In the genomic region with DNA sequence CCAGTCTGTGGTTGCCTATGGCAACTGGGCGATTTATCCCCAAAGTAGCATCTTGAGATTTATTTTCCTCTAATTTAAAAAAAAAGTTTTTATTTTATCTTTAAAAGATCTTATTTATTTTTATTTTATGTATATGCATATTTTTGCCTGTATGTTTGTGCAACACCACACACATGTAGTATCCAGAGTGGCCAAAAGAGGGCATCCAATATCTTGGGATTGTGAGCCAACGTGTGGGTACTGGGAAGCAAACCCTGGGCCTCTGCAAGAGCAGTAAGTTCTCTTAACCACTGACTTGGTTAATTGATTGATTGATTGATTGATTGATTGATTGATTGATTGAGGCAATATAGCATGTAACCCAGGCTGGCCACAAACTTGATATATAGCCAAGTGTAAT, we compare ENCODE assay signal across 9 mouse cellular contexts. TPM values are rescaled to one million over a fixed set of nuclear protein-coding genes. Genes with fewer than 3 reads are reported as not detected.
DNase-seq lines count a peak whose midpoint lies in the region; ATAC-seq and TF ChIP-seq lines count a peak whose summit lies in the region.
"Had no signal": no experiment of that assay in that cellular context is flagged by ENCODE, and none has a peak within 500 bp of the region (broad histone marks: within the 10 kb centered on the region; RNA-seq: fewer than 3 reads in every experiment).

No protein-coding gene starts in this region.

- H3K27me3 ChIP-seq in kidney, embryonic 15.5 days = no peaks in the 10 kb centered on the region
- H3K27me3 ChIP-seq in E14TG2a.4 (ENCODE audit: insufficient read depth, low read length) = peaks cover 8% of the 10 kb centered on the region
- H3K27me3 ChIP-seq: embryonic facial prominence, embryonic 15.5 days; limb, embryonic 13.5 days had no signal

- H3K36me3 ChIP-seq in kidney, embryonic 15.5 days = no peaks in the 10 kb centered on the region
- no peaks in the 10 kb centered on the region for H3K36me3 ChIP-seq in E14TG2a.4 (ENCODE audit: insufficient read depth, low read length)
- H3K36me3 ChIP-seq: embryonic facial prominence, embryonic 15.5 days; limb, embryonic 13.5 days had no signal

- H3K4me3 ChIP-seq in kidney, embryonic 15.5 days (replicated peaks) = no peak overlapping the region
- H3K4me3 ChIP-seq in E14TG2a.4 (replicated peaks; ENCODE audit: low read length) = no peak overlapping the region
- H3K4me3 ChIP-seq: embryonic facial prominence, embryonic 15.5 days; limb, embryonic 13.5 days had no signal

- TF ChIP-seq CTCF in E14TG2a.4 (conservative IDR thresholded peaks at IDR 0.05; ENCODE audit: low read length) = peak; percentile 68

- H3K9me3 ChIP-seq in kidney, embryonic 15.5 days (replicated peaks) = no peaks in the 10 kb centered on the region
- H3K9me3 ChIP-seq in E14TG2a.4 (ENCODE audit: low read length) = no peaks in the 10 kb centered on the region
- H3K9me3 ChIP-seq: embryonic facial prominence, embryonic 15.5 days; limb, embryonic 13.5 days had no signal

- no peak overlapping the region for H3K9ac ChIP-seq in kidney, embryonic 15.5 days
- H3K9ac ChIP-seq: embryonic facial prominence, embryonic 15.5 days; limb, embryonic 13.5 days had no signal

- no peak for ATAC-seq in kidney, embryonic 15.5 days (replicated peaks; ENCODE audit: low FRiP score)
- ATAC-seq in megakaryocyte progenitor cell, adult 5-6 weeks (replicated peaks; ENCODE audit: poor library complexity) = peak; percentile 59

- WGBS in kidney, embryonic 15.5 days = 64% methylated on average over 2 of the region's 2 CpGs

- H3K4me2 ChIP-seq in kidney, embryonic 15.5 days = no peak overlapping the region
- H3K4me2 ChIP-seq: embryonic facial prominence, embryonic 15.5 days; limb, embryonic 13.5 days had no signal

- H3K4me1 ChIP-seq in kidney, embryonic 15.5 days = 0 out of 2 replicates have a peak, but pooled peaks cover 2% of the 10 kb centered on the region
- H3K4me1 ChIP-seq in E14TG2a.4 (replicated peaks; ENCODE audit: low read depth, low read length) = 0 out of 2 replicates have a peak, but pooled peaks cover 6% of the 10 kb centered on the region
- H3K4me1 ChIP-seq: embryonic facial prominence, embryonic 15.5 days; limb, embryonic 13.5 days had no signal

- DNase-seq in kidney, postnatal 14 days = no peak
- peak; percentile 49 for DNase-seq in ZHBTc4 (ENCODE audit: low read depth, low spot score)
- DNase-seq in layer of hippocampus, postnatal 10 days (ENCODE audit: low spot score in 2 of 2) = no peak
- no peak for DNase-seq in kidney, postnatal 10 days

- H3K27ac ChIP-seq in kidney, embryonic 15.5 days = peak overlapping the region; percentile 63; the same call in 1 of the 2 replicates
- H3K27ac ChIP-seq: limb, embryonic 13.5 days had no signal

RNA-seq across cellular contexts. Expression of gene Tyrobp, which starts 18.7 kb away (rescaled TPM):
- polyA plus RNA-seq in kidney, embryonic 15.5 days (2015; fragmentation: Nextera tagmentation; extraction: Ambion mirVana) = 33.8 and 37.9 TPM in 2 replicates
- total RNA-seq in megakaryocyte progenitor cell, adult 5-6 weeks (2015) = 406 and 473 TPM in 2 replicates
- 229 and 322 TPM in 2 replicates for total RNA-seq in megakaryocyte progenitor cell, adult 5-6 weeks (2017)
- 10 to 100 TPM; 21.9 to 24.0 TPM for total RNA-seq in layer of hippocampus, postnatal 10 days (2021)

RNA-seq across cellular contexts. Expression of gene Hcst, which starts 24.8 kb away (rescaled TPM):
- polyA plus RNA-seq in kidney, embryonic 15.5 days (2015; fragmentation: Nextera tagmentation; extraction: Ambion mirVana) = 0.64 and 1.5 TPM in 2 replicates
- total RNA-seq in megakaryocyte progenitor cell, adult 5-6 weeks (2015) = 28.1 and 30.3 TPM in 2 replicates
- total RNA-seq in megakaryocyte progenitor cell, adult 5-6 weeks (2017) = 10.0 and 12.7 TPM in 2 replicates
- 1 to 10 TPM in 1 of 2 experiments, under 1 TPM in 1; 0.91 to 1.8 TPM for total RNA-seq in layer of hippocampus, postnatal 10 days (2021)

RNA-seq across cellular contexts. Expression of gene Nfkbid, which starts 26.7 kb away (rescaled TPM):
- polyA plus RNA-seq in kidney, embryonic 15.5 days (2015; fragmentation: Nextera tagmentation; extraction: Ambion mirVana) = 1.3 and 2.0 TPM in 2 replicates
- 14.1 and 24.0 TPM in 2 replicates for total RNA-seq in megakaryocyte progenitor cell, adult 5-6 weeks (2015)
- 5.3 and 13.7 TPM in 2 replicates for total RNA-seq in megakaryocyte progenitor cell, adult 5-6 weeks (2017)
- total RNA-seq in layer of hippocampus, postnatal 10 days (2021) = 1 to 10 TPM; 2.2 to 3.0 TPM

RNA-seq across cellular contexts. Expression of gene Lrfn3, which starts 32.3 kb away (rescaled TPM):
- polyA plus RNA-seq in kidney, embryonic 15.5 days (2015; fragmentation: Nextera tagmentation; extraction: Ambion mirVana) = 6.5 and 7.2 TPM in 2 replicates
- total RNA-seq in megakaryocyte progenitor cell, adult 5-6 weeks (2015) = not detected in 2 replicates
- total RNA-seq in megakaryocyte progenitor cell, adult 5-6 weeks (2017) = not detected in 2 replicates
- total RNA-seq in layer of hippocampus, postnatal 10 days (2021) = 10 to 100 TPM; 42.8 to 43.6 TPM

RNA-seq across cellular contexts. Expression of gene Aplp1, which starts 50.5 kb away (rescaled TPM):
- polyA plus RNA-seq in kidney, embryonic 15.5 days (2015; fragmentation: Nextera tagmentation; extraction: Ambion mirVana) = 24.1 and 28.6 TPM in 2 replicates
- total RNA-seq in megakaryocyte progenitor cell, adult 5-6 weeks (2015) = not detected in 2 replicates
- total RNA-seq in megakaryocyte progenitor cell, adult 5-6 weeks (2017) = not detected in 2 replicates
- 100 to 1,000 TPM; 831 to 849 TPM for total RNA-seq in layer of hippocampus, postnatal 10 days (2021)

Comparison
In these comparisons a context has a peak if more than half of its experiments do, and no peak if none do; other contexts are left out.
1. RNA of gene Tyrobp, which starts 18.7 kb away (total RNA-seq): 229 to 473 TPM in megakaryocyte progenitor cell, adult 5-6 weeks; 21.9 to 24.0 TPM in layer of hippocampus, postnatal 10 days; every median in the first group is over 4 times any median in the second.